Mouse (Mus musculus): Measurements from ENCODE around the gene Il20rb. TPM values are rescaled to one million over a fixed set of nuclear protein-coding genes. Genes with fewer than 3 reads are reported as not detected.

The Il20rb gene
- polyA plus RNA-seq, 1 experiment from 2014 or later, result 1.5 TPM

- no peak overlapping the region for H3K27ac ChIP-seq (ENCODE audit: low read length)
- H3K27me3 ChIP-seq (ENCODE audit: control insufficient read depth, insufficient read depth, low read depth, low read length), result no peaks in the 10 kb centered on the region
- H3K9me3 ChIP-seq (ENCODE audit: control insufficient read depth, low read length), result no peaks in the 10 kb centered on the region
- no peak overlapping the region for H3K4me3 ChIP-seq (ENCODE audit: low read length)
- H3K4me2 ChIP-seq (ENCODE audit: low read depth, low read length), result no peak overlapping the region
- peak; percentile 44; the same call in 1 of the 2 replicates for ATAC-seq (ENCODE audit: low read depth)
- peaks cover 15% of the 10 kb centered on the region; the same call in 1 of the 2 replicates for H3K4me1 ChIP-seq (replicated peaks; ENCODE audit: control insufficient read depth, insufficient read depth, low read length)
- WGBS, result 56% methylated on average over 8 of the region's 8 CpGs
- H3K36me3 ChIP-seq (ENCODE audit: control insufficient read depth, insufficient read depth, low read length), result no peaks in the 10 kb centered on the region
- no peak overlapping the region for H3K9ac ChIP-seq (ENCODE audit: low read length)
Measured at GRCm38 (mm10) chr9:100419103-100419502, 67.5 kb downstream of the Il20rb start.

GRCm38 (mm10) chr9:100416756-100417155, 69.8 kb downstream of the Il20rb start:
- H3K4me3 ChIP-seq (ENCODE audit: low read length), result no peak overlapping the region
- H3K9me3 ChIP-seq (ENCODE audit: control insufficient read depth, low read length), result no peaks in the 10 kb centered on the region
- peak; percentile 65; the same call in 1 of the 2 replicates for ATAC-seq (ENCODE audit: low read depth)
- H3K27ac ChIP-seq (ENCODE audit: low read length), result no peak overlapping the region
- no peaks in the 10 kb centered on the region for H3K27me3 ChIP-seq (ENCODE audit: control insufficient read depth, insufficient read depth, low read depth, low read length)
- 38% methylated on average over 1 of the region's 1 CpGs for WGBS
- H3K4me2 ChIP-seq (ENCODE audit: low read depth, low read length), result no peak overlapping the region
- peaks cover 15% of the 10 kb centered on the region; the same call in 1 of the 2 replicates for H3K4me1 ChIP-seq (replicated peaks; ENCODE audit: control insufficient read depth, insufficient read depth, low read length)
- H3K36me3 ChIP-seq (ENCODE audit: control insufficient read depth, insufficient read depth, low read length), result no peaks in the 10 kb centered on the region
- no peak overlapping the region for H3K9ac ChIP-seq (ENCODE audit: low read length)

- H3K27me3 ChIP-seq (ENCODE audit: control insufficient read depth, insufficient read depth, low read depth, low read length), result no peaks in the 10 kb centered on the region
- H3K4me2 ChIP-seq (ENCODE audit: low read depth, low read length), result no peak overlapping the region
- H3K9me3 ChIP-seq (ENCODE audit: control insufficient read depth, low read length), result no peaks in the 10 kb centered on the region
- 68% methylated on average over 6 of the region's 6 CpGs for WGBS
- H3K27ac ChIP-seq (ENCODE audit: low read length), result no peak overlapping the region
- no peaks in the 10 kb centered on the region for H3K36me3 ChIP-seq (ENCODE audit: control insufficient read depth, insufficient read depth, low read length)
- peak; percentile 35 for ATAC-seq (ENCODE audit: low read depth)
- H3K4me3 ChIP-seq (ENCODE audit: low read length), result no peak overlapping the region
- peaks cover 15% of the 10 kb centered on the region; the same call in 1 of the 2 replicates for H3K4me1 ChIP-seq (replicated peaks; ENCODE audit: control insufficient read depth, insufficient read depth, low read length)
- H3K9ac ChIP-seq (ENCODE audit: low read length), result no peak overlapping the region
Measured at GRCm38 (mm10) chr9:100416299-100416698, 70.3 kb downstream of the Il20rb start.

- ATAC-seq (ENCODE audit: low read depth), result peak; percentile 79
- H3K27ac ChIP-seq (ENCODE audit: low read length), result no peak overlapping the region
Measured at GRCm38 (mm10) chr9:100415328-100415979, 71.1 kb downstream of the Il20rb start.

More at GRCm38 (mm10) chr9:100415328-100415979, 71.1 kb downstream of the Il20rb start:
- Histone ChIP-seq H3K4me1 (replicated peaks; ENCODE audit: control insufficient read depth, insufficient read depth, low read length) (peaks cover 15% of the 10 kb centered on the region; the same call in 1 of the 2 replicates), H3K4me3 (ENCODE audit: low read length) (no peak overlapping the region), H3K4me2 (ENCODE audit: low read depth, low read length) (no peak overlapping the region), H3K9ac (ENCODE audit: low read length) (no peak overlapping the region), H3K9me3 (ENCODE audit: control insufficient read depth, low read length) (no peaks in the 10 kb centered on the region), H3K36me3 (ENCODE audit: control insufficient read depth, insufficient read depth, low read length) (no peaks in the 10 kb centered on the region), H3K27me3 (ENCODE audit: control insufficient read depth, insufficient read depth, low read depth, low read length) (no peaks in the 10 kb centered on the region)
- 22% methylated on average over 7 of the region's 7 CpGs for WGBS

Other genes with a start within 250 kb of the Il20rb start
- gene Nck1, start 59.3 kb upstream of the Il20rb start, polyA plus RNA-seq (2015; fragmentation: Nextera tagmentation; extraction: Ambion mirVana), result 87.8 and 88.3 TPM in 2 replicates
- 9.7 and 9.8 TPM in 2 replicates for gene Slc35g2, start 84.3 kb upstream of the Il20rb start, polyA plus RNA-seq (2015; fragmentation: Nextera tagmentation; extraction: Ambion mirVana)
- gene Stag1, start 111.0 kb upstream of the Il20rb start, polyA plus RNA-seq (2015; fragmentation: Nextera tagmentation; extraction: Ambion mirVana), result 39.1 and 40.0 TPM in 2 replicates

Data from lung, embryonic 16.5 days (tissue).